Mouse (Mus musculus) ovary, adult 18-20 months (tissue): ENCODE data around the gene Tbxas1.

Experiments used
- DNase-seq: peaks from one replicate; pipeline ENCODE4 v3.0.0; 2022; ENCODE audit warnings: low spot score, mixed read lengths

Tbxas1 gene

DNA sequence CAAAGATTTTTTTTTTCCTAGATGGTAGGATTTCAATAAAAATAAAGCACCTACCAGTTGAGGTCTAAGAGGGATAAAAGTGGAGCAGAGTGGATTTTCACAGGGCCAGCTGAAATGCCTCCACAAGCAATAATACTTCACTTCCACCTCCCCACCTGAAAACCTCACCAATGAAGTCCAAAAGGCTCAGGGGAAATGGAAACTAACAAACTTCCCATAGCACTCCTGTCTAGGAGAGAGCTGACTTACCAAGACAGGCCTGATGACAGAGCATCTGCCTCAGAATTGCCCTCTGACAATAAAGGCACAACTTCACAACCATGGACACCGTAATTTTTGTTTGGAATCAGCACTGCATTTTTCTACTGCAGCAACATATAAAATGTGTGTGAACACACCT lies 15.4 kb upstream of the Tbxas1 start:
- no peak for DNase-seq

DNA sequence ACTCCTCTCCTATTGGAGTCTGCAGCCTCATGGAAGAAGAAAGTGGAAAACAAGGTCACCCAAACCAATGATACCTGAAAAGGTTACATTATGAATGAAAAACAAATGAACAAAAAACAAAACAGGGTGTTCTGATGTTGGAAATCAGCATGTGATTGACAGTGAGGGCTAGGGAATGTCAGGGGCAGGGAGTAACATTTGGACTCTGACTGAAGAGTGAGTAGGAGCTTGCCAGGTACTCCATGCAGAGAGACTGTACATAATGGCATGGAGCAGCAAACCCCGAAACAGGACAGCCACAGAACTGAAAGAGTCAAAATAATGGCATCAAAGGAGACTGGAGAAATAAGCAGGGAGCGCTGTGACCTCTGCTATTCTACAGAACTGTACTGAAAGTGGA lies 14.9 kb upstream of the Tbxas1 start:
- DNase-seq = no peak

DNA sequence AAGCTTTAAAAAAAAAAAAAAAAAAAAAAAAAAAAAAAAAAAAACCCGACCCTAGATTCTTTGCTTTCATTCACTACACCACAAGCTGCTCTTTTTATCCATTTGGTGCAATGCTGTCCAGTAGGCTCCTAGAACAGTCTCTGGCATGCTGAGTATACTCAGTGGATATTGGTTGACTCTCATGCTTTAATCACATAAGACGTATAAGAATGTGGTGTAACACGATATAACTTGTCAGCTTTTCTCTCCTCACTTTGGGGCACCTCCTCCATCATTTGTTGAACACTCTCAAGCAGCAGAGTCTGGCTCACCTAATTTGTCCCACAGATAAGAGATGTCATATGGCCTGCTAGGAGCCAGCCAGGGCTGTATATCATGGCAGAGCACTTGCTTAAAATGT lies 11.6 kb upstream of the Tbxas1 start:
- DNase-seq = no peak

DNA sequence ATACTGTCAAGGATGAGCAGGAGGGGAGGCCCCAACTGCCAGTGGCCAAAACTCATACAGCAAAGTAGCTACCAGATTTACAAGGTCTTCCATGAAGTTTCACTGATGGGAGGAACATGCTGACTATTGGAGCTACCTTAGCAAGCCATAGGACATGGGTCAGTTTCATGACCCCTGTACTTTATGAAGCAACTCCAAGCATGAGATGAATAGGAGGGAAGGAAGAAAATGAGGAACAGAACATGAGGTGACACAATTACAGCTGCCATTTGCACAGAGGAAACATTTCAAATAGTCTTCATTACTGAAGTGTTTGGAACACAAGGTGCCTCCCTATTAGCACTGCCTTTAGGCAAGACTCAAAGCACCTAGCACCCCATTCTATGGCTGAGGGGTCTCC lies 9.4 kb upstream of the Tbxas1 start:
- no peak for DNase-seq

DNA sequence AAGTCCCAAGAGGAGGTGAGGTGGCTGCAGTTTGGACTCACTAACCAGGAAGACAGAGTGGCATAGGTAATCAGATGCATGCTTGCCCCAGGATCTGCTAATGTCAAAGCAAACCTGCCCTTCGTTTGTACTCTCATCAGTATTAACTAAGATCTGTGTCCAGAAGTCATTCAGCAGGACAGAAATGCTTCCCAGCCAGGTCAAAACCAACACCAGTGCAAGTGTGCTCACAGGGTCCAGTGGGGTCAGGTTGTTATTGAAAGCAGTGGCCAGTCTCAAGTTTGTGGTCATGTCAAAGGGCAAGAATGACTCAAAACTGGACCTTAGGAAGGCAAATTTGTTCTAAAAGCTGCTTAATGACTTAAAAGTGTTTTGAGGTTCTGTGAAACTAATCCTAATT lies 8.8 kb upstream of the Tbxas1 start:
- DNase-seq = no peak

DNA sequence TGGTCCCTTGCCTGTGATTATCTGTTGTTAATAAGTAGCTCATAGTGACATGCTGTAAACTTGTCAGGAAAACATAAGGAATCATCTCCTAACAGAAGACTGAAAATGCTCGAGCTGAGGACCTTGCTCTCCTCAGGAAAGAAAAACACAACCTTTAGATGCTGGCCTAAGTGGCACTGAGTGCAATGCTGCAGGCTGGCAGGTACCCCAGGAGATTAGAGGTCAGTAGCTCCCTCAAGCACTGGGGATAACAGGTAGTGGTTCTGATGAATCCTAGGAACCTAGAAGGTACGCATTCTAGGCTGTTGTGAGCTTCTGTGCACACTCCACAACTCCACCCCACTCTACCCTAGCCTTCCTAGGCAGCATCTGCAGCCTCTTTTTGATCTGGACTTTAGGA lies 8.4 kb upstream of the Tbxas1 start:
- DNase-seq = no peak

DNA sequence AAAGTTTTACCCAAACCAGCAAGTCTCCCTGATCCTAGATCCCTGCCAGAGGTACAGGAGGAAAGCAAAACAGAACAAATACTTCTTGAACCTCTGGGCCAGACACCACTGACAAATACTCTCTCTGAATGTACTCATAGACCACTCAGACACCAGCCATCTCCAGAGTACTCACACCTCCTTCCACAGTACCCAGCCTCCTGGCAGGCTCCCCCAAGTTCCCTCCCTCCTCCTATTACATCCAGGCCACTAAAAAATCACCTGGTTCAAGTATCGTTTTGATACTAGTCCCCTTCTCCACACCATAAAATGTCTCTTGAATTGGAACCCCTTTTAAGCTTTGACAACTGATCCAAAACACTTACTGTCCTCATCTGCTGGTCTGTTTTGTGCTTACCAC lies 7.9 kb upstream of the Tbxas1 start:
- no peak for DNase-seq

DNA sequence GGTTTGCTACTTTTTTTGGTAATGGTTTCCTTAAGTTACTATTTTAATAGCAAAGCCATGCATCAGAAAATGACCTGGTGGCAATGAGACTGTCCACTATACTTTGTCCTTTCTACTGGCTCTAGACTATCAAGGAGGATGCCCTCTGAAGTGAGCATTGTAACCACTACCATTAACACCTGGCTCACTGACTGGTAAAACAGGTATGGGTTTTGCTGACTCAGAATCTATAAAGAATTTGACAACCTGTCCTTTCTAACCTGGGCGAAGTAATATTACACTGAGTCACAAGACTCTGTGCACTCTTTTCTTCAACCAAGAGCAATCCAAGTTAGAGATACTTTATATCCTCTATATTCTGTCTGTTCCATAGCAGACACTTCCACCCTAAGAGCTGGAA lies 6.2 kb upstream of the Tbxas1 start:
- no peak for DNase-seq

DNA sequence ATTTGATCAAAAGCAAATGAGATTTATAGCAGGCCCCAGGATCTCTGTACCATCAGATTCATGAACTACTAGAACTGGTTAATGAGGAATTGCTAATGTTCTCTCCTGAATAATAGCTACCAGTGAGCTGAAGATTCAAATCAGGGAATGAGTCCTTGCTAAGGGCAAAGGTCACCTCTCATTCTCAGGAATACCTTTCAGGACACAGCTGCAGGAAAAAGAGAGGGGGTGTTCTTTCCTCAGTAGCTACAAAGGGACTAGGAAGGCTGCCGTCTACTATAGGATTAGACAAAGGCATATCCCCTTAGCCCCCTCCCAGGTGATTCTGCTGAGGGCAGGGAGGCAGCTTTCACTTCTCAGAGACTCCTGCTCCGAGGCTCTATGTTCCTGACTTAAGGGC lies 5.1 kb upstream of the Tbxas1 start:
- no peak for DNase-seq

DNA sequence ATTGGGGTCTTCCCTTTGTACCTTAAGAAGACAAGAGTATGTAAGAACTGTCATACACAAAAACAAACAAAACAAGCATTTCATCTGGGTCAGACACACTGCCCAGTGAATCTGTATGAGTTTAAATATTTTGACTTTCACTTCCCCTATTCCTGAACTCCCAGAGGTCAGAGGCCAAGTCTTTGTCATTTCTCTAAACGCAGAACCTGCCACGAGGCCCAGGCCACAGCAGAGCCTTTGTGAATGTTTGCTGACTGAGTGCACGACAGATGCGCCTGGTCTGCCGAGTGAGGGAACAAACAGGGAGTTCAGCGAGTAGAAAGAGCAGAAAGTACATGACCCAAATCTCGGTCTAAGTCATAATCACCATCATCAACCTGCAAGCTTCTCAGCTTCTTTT lies 4.2 kb upstream of the Tbxas1 start:
- no peak for DNase-seq

DNA sequence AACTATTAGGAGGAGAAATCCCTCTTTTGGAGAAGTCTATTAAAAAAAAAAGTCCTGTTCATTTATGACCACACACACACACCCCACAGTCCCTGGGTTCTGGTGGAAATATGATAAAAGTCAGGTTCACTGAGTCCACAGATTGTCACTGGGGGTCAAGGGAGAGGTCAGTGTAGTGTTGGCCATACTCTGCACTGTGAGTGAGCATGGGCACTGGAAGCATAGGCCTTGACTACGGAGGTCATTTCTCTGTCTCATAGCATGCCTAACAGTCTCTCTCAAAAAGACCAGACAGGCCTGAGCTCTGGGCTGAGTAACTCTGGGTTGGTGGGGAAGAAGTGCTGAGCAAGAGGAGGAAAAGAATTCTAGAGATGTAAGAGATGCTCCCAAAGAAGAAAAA lies 1.9 kb upstream of the Tbxas1 start:
- no peak for DNase-seq

DNA sequence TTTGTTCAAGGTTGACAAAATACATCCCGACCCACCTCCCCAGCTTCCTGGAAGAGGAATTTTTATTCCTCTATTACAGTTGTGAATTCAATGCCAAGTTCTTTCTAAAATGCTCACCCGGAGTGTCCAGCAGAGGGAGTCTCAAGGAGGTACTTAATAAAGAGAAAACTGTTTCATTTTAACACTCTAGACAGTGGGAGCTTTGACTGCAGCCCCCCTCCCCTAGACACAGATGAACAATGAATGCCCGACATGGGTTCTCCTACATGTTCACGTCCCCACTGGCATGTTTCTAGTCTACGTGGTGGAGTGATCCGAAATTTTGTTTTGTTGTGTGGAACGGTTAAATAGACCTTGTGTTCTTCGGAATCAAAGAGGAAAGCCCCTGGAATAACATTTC lies 1.2 kb upstream of the Tbxas1 start:
- DNase-seq = no peak

DNA sequence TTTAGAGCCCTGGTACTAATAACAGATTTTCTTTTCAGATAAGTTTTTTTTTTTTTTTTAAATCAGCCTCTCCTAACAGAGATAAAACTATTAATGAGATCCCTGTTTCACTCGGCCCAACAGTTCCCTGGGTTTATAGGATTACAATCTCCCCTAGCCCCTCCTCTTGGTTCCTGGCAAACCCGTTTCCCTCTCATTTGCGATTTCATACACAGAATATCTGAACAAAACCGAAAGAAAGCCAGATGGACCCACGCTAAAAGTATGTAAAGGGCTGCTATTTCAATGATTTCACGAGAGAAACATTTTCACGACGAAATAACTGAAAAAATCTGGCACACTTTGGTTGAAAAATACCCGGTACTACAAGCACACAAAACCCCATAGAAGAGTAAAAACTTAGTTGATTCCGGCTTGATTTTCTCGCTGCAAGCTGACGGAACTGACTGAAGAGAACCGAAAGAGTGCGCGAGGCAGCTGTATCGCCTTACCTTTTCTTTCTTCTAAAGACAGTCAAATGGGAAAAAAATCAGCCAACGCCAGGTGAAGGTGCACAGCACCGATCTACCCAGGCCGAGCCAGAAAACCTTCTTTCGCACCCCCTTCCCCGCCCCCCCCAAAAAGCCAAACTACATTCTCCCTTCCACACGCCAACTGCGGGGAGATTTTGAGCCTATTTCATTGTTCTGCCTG lies 493 bp upstream of the Tbxas1 start:
- no peak for DNase-seq

DNA sequence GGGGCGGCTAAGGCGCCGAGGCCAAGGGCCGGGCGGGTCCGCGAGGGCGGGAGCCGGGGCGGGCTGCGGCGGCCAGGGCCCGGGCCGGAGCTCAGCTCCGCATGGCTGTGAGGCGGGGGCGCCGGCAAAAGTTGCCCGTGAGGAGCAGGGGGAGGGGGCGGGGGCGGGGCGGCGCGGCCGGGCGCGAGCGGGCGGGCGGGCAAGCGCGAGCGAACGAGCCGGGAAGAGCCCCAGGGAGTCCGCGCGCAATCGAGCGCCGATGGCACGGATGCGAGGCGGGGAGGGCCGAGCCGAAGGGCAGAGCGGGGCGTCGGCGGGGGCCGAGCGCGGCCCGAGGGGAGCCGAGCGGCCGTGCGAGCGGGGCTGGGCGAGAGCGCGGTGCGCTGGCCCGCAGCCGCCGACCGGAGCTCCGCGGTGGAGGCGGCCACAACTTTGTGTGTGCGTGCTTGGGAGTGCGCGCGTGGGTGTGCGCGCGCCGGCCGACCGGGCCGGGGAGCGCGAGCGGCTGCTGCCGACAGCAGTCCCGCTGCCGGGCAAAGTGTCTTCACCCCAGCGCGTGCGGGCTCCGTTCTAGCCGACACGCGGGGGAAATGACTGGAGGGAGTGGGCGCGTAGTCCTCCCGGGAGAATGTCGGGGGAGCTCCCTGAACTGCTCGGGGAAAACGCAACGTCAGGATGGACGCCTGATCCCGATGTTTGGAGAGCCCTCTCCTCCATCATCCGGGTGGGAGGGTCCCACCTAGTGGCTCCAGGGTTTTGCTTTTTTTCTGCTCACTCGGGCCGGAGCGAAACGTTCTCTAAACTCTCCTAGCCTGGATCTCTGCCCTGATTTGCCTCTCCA lies 1.1 kb downstream of the Tbxas1 start, which contains the start of gene Hipk2:
TSS of gene Hipk2 (minus strand) at position 95 of the 841 bp plus-strand sequence.
- peak; percentile 81 for DNase-seq

DNA sequence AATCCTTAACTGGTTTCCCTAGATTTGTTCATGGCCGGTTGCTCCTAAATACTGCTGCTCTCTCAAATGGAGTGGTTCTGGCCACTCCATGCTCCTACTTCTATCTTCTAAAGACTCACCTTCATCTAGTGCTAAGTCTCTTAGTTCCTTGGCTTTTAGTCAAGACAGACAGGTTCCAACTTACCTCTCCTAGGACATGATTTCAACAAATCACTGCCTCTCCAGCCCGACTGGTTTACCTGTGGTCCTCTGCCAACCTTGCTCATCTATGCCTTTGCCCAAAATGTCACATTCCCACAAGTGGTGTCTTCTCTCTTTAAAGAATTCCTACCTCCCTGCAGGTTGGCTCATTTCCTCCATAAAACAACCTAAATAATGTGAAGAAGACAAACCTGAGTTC lies 2.5 kb downstream of the Tbxas1 start:
- DNase-seq = no peak

DNA sequence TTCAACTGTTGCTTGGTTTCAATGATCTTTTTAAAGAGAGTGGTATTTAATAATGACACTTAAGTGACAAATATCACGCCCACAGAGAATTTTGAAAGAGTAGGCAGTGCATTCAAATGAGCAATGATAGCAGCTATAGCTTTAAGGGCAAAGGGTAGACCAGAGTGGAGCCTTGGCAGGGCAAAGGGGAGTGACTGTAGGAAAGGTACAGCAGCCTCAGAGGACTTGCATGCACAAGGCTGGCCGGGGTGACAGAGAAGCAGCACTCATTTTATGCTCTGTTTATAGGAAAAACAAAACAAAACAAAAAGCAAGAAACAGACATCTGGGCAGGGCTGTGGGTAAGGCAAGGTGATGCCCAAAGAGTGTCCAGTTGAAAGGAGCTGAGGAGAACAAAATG lies 6.3 kb downstream of the Tbxas1 start:
- DNase-seq = no peak

DNA sequence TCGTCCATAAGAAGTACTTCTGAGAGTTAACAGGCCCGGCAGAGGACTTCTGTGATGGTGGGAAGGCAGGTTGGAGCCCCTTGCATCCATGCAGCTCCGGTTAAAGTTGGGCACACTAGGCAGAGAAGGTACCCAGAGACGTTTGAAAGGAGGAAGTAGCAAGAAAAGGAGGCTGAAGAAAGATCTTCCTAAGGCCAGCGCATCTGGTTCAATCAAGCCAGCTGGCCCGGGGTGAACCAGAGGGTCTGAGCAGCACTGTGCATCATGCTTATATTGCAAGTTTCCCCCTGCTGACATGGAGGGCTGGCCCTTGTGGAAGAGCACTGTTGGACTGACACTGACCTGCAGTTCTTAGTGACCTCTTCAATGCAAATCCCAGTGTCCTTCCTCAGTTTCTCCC lies 6.8 kb downstream of the Tbxas1 start:
- no peak for DNase-seq

DNA sequence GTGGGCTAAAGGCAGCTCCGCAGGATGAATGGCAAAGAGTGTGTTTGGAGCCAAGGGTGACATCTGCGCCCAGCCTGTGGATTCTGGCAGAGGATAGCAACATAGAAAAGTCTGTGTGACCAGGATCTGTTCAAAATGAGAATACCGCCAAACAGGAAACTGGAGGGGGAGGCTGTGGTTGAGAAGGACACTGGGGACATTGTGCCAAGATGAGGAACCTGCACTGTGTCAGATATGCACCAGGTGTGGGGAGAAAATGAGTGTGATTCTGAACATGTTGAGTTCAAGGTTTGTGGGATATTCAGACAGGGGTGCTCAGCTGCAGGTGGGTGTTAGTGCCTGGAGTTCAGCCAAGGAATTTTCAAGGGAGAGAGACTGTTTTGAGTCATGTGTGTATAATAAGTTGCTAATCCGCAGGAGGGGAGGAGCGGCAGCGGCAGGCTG lies 7.5 kb downstream of the Tbxas1 start:
- DNase-seq = no peak

DNA sequence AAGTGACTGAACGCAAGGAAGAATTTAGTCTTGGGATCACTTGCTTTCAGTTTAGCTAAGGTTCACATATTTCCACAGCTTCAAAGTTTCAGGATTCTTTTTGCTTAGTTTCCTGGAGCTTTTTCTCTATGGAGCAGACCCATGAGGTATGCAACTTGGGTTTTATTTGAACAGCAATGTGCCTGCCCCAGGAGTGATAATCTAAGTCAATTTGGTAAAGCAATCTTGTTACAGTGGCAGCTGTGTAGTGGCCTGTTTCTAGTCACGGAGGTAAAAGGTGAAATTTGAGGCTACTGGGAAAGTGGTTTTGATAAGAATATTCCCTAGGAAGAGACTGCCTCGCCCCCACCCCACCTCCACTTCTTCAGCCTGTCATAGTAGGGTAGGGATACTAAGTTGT lies 9.3 kb downstream of the Tbxas1 start:
- DNase-seq = no peak

DNA sequence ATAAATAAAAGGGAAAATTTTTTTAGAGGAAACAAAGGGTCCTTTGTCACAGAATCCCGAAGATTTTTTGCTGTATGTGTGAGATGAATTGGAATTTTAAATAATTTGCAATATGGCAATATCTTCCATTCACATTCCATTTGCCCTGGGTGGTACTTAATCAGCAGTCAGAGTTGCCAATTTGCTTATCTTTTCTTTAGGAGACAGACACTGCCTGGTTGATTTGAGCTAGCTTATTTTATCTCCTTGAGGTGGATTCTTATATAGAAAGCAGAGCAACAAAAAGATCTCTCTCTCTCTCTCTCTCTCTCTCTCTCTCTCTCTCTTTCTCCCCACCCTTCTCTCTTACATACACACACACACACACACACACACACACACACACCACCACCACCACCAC lies 9.9 kb downstream of the Tbxas1 start:
- no peak for DNase-seq

DNA sequence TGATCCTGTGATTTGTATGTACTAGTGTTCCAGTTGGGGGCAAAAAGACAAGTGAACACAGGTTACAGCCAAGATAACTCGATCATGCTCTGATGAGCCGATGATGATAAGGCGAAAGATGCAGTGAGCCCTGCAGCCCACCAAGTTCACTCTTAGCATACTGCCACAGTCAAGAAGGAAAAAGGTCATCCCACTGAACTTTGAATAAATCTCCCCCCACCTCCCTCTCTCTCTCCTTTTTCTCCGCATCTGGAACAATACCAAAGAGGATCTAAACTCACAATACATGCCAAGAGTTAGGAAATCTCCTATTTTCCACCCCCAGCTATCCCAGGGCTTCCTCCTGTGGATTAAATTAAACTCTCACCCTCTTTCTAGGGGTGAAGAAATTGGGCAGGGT lies 12.2 kb downstream of the Tbxas1 start:
- DNase-seq = no peak

DNA sequence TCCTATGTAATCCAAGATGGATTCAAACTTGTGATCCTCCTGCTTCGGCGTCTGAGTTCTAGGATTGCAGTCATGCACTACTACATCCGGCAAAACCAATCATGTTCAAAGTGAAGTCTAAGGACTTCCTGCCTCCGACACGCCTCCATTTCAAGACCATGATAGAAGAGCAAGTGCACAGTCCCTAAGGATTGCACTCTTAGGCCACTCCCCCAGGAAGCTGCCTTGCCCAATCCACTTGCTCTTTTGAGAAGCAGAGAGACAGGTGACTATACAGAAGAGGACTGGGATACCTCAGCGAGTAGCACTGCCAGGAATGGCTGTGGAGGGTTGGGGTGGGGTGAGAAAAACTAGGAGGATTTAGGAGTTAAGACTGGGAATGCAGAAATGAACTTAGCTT lies 14.0 kb downstream of the Tbxas1 start:
- no peak for DNase-seq

DNA sequence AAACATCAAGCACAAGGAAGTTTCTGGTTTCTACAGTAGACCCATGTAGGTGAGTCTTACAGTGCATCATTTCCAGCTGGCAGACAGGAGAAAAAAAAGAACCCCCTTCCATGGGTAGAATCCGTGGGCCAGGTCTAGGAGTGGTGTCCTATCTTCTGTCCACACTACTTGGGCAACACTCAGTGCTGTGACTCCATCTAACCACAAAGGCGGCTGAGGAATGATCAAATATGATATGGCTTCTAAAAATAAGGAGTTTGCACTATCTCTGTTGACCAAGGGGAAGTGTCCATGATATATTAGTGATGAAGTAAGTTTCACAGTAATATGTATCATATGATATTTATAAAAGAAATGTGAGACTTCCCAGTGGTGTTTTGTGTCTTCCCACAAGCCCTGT lies 16.8 kb downstream of the Tbxas1 start:
- no peak for DNase-seq

DNA sequence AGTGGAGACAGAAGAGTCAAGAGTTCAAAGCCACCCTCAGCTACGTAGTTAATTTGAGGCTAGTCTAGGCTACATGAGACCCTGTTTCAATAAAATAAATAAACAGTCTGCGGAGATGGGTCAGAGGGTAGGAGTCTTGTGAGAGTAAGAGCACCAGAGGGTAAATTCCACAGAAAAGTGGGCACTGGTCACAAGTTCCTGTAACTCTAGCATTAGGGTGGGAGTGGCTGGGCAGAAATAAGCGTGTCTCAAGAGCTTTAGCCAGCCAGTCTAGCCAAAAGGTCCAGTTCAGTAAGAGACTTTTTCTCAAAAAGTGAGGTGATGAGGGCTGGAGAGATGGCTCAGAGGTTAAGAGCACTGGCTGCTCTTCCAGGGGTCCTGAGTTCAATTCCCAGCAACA lies 18.4 kb downstream of the Tbxas1 start:
- DNase-seq = no peak
